Mouse (Mus musculus): Measurements from ENCODE around the gene Syt16.

- TF ChIP-seq MYOG (IDR thresholded peaks at IDR 0.05; ENCODE audit: control insufficient read depth, extremely low read depth, insufficient read length) (no peak), CTCF (IDR thresholded peaks at IDR 0.05; ENCODE audit: control insufficient read depth, insufficient read depth, insufficient read length) (no peak), MAX (IDR thresholded peaks at IDR 0.05) (no peak)
Observed at GRCm38 (mm10) chr12:74301559-74301958, 304.1 kb downstream of the Syt16 start.
